Mouse (Mus musculus): ENCODE data around the gene Twist2.

The Twist2 gene

DNA sequence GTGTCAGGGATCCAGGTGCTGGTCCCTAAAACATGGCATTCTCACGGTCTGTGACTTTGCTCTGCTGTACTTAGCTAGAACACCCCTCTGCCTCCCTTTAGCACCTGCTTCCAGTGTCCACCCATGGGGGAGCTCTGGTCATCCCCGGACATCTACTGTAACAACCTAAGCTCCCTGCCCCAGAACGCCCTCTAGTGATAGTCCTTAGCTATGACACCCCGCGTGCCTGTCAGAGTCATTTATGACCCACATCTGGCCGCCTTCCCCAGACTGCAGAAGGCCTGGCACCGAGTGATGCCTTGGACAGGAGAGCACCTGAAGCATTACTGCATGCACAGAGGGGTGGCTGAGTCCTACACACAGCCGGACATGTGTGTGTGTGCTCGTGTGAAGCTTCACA lies 18.0 kb downstream of the Twist2 start:
- DNase-seq (ENCODE audit: low spot score), result no peak

DNA sequence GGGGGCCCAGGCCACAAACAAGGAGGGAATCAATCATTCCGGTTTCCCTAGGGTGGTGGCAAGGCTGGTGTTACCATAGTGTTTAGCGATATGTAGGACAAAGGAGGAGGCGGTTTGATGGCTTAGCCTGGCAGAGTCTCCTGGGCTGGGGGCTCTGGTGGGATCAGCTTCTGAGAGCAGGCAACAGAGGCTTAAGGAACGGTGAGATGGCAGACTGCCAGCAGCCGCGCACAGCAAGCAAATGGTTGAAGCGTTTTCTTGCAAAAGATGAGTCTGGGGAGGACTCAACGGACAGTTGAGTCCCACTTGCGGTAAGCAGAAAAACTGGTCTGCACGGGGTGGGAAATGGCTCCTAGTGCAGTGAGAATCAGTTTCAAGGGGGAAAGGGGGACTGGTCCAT lies 19.3 kb downstream of the Twist2 start:
- DNase-seq (ENCODE audit: low spot score), result no peak

DNA sequence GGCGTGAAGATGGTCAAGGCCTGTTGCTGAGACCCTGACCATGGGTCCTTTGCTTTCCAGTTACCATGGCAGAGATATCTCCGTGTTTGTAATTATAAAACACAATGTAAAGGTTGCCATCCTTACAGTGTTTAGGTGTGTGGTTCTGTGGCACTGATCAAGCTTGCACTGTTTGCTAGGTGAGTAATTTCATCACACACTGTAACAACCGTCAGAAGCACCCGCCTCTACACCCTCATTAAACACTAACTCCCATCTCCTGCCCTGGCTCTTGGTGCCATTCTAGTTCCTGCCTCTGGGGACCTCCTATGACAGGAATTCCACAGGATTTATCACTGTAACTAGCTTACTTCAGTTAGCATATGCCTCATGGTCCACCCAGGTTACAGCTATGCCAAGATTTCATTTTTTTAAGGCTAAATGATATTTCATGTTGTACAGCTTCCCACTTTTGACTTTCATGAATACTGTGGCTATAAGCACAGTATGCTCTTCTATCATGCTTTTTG lies 21.1 kb downstream of the Twist2 start:
- no peak for DNase-seq (ENCODE audit: low spot score)

DNA sequence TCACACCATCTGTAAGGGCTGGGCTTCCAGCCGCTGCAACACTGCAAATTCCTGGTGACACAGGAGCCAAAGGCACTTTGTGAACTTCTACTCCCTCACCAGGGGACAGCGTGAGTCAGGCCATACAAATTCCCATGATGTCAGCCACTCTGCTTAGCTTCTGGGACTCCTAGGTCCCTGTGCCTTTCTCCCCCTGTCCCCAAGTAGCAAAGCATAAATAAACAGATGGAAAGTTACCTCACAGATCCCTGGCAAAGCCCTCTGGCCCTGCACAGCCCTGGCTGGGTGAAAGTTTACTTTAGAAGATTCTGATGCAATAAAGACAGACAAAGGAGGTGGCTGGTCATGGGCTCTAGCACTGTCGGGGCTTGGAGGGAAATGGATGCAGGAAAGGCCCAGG lies 22.3 kb downstream of the Twist2 start:
- no peak for DNase-seq (ENCODE audit: low spot score)

DNA sequence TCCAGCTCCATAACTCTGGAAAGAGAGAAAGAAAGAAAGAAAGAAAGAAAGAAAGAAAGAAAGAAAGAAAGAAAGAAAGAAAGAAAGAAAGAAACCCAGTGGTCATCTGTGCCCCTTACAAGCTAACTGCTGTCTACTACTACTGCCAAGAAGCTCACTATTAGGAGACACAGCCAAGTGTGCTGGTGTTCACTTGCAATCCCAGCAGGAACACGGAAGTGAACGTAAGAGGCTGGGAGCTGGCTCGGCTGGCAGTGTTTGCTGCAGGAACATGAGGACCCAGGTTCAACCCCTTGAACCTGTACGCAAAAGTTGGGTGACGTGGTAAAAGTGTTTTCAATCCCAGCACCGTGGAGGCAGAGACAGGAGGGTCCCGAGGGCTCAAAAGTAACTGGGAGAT lies 22.7 kb downstream of the Twist2 start:
- DNase-seq (ENCODE audit: low spot score), result no peak

DNA sequence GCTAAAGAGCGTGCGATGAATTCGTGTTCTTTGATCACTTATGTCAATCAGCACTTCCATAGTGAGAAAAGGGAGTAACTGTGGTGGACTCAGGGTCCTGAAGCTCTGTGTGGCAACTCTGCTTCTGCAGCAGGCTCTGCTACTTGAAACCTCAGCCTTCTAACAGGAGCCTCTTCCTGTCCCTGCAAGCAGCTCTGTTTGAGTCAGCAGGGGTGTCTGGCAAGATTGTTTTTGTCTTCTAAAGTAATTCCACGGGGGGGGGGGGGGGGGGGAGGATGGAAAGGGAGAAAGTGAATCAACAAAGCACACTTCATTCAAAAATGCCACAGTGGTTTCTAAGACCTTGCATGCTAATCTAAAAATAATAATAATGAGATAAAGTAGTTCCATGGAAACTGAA lies 24.0 kb downstream of the Twist2 start:
- DNase-seq (ENCODE audit: low spot score), result no peak

DNA sequence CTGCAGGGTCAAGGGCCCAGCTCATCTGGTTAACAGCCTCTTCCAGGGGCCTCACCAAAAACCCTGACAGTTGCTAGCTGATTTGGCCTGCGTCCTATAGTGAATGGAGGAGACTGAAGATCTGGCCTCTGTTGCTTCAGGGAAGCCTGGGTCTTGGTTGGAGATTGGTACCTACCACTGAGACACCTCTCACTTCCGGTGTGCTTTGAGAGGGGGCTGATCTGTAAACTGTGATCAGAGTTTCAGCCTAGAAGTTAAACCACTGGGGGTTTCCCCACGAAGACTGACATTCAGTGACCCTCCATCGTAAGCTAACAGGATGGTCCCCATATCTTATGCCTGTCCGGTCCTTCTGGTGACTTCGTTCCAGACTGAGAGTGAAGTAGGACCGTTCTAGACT lies 30.7 kb downstream of the Twist2 start:
- DNase-seq (ENCODE audit: low spot score), result no peak

DNA sequence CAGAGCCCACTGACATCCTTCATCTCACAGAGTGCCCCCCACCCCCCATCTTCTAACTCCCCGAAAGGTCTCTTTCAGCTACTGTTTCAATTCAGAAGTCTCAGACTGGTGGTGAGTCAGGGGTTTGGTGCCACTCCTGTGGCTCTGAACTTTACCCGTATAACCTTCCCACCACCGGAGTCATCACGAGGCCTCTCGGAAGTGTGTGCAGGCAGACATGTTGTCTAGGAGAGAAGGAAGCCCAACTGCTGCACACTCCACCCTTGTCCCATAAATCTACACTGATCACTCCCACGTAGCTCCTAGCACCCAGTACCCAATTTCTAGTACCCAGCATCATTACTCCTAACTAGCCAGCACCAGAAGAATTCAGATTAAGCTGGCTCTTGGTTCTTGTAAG lies 38.3 kb downstream of the Twist2 start:
- no peak for DNase-seq (ENCODE audit: low spot score)

DNA sequence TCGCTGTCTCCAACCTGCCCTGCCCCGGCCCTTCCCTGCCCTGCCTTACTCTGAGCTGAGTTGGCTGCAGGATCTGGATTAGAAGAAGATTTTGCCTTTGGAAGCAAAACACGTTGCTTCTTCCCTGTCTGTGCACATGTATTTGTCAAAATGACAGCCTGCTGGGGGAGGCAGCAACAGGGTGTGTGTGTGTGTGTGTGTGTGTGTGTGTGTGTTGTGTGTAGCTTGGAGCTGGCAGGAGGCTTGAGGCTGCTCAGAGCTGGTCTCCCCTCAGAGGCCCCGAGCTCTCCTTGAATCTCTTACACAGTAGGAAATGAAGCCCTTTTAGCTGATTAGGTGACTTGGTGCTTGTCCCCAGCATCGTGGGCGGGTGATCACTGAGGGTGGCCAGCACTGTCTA lies 38.7 kb downstream of the Twist2 start:
- DNase-seq (ENCODE audit: low spot score), result no peak

DNA sequence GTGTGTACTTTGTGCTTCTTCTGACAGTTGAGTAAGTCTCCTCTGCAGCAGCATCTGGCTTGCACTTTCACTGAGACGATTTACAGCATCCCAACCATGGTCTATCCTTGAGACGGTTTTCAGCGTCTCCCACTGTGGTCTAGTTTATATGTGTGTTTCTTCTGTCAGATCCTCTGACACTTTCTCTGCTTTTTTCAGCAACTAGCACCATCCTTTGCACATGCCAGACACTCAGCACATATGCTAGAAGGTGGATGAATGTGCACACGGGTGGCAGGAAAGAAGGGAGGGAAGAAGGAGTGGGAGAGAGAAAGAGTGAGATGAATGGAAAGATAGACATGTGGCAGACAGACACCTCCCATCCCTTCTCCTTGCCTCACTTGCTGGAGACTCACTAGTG lies 43.0 kb downstream of the Twist2 start:
- DNase-seq (ENCODE audit: low spot score), result no peak

DNA sequence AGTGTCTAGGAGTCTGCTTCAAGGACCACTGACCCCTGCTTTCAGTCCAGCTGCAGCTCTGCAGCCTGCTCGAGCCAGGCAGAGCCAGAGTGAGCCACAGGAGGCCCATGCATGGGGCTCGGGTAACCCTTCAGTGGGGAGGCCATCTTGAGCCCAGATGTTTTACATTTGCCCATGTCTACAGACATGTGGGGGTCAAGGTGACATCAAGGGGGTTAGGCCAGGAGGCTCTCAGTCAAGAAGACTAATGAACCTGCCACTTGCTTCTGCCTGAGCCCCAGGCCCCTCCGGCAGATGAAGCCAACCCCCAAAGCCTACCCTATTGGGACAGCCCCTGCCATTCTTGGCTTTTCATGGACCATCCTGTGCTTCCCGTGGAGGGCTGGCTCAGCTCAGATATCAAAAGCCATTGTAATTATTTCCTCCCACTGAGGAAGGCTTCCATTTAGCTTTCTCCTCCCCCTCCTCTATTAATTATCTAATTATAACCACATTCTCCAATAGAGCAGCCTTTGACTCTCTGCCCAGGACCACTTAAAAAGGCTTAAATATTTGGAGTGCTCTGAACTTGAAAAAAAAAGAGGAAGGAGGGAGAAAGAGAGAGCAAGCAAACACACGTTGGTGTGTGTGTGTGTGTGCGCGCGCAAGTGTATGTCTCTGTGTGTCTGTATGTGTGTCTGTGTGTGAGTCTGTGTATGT lies 43.6 kb downstream of the Twist2 start:
- DNase-seq (ENCODE audit: low spot score), result no peak

DNA sequence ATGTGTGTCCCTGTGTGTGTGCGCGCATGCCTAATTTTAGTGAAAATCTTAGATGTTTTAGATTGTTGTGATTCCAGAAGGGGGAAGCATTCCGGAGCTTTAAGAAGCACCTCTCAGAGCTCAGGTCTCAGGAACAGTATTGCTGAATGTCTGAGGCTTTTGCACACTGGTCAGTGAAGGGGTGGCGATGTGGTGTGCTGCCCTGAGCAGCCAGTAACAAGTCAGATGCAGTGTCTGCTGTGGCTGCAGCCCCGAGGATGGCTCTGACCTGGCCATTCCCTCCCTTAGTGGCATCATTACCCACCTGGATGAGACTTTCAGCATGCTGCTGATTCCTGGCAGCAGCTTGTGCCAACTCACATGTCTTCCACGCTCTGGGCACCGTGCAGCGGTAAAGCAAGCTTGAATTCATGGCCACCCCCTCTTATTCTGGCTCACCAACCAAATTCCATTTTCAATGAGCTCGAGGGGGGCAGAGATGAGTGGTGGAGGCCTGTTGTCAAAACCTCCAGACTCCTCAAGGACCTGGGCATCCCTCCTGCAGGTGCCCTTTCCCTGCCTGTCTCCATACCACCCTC lies 44.2 kb downstream of the Twist2 start:
- DNase-seq (ENCODE audit: low spot score), result no peak

DNA sequence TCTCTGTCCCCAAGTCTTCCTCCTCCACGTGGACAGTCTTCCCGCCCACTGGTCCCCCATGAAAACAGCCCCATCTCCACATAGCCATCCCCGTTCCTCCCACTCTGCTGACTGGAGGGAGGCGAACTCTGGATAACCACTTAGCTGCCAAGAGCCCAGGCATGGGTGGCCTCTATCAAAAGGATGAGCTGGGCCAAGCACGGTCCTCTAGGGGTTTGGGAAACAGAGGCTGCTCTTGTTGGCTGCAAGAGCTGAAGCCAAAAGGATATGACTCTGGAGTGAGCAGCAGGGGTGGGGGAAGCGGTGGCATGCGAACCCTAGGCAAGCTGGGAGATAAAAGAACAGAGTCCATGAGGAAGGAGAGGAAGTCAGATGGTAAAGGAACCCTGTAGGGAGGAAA lies 50.0 kb downstream of the Twist2 start:
- no peak for DNase-seq (ENCODE audit: low spot score)

DNA sequence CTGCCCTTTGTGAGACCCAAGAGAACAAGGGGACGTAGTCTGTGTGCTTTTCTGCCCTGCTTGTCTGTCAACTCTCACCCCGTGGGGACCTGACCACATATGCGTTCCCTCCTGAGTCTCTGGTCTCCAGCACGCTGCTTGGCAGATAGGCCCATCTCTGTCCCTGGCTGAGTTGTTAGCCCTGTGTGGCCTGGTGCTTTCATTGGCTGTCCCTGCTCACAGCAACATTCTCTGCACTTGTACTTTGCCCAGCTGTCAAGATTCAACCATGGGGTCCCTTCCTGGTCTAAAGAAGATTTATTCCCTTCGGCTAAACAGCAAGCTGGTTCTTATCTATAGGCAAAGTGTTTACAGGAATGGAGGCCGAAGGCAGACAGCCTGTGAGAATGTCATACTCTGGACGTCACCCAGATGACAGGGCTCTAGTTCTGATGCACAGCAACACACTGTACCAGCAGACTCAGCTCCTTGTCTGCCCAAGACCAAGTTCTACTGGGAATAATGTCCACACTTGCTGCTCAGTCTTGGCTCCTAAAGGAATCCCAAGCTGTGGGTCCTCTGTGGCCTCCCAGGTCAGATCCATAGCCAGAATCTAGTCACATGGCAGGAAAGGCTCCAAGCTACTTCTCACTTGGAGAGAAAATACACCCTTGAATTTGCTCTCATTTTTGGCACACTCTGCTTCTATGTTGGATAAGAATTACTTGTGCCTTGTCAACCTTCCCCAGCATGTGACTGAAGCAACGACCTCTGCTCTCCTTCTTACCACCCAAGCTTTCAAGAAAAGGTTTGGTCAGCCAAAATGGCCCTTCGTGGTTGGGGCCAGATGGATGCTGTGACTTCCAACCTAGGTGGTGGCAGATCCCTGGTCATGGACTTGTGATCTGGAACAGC lies 55.8 kb downstream of the Twist2 start:
- no peak for DNase-seq (ENCODE audit: low spot score)

DNA sequence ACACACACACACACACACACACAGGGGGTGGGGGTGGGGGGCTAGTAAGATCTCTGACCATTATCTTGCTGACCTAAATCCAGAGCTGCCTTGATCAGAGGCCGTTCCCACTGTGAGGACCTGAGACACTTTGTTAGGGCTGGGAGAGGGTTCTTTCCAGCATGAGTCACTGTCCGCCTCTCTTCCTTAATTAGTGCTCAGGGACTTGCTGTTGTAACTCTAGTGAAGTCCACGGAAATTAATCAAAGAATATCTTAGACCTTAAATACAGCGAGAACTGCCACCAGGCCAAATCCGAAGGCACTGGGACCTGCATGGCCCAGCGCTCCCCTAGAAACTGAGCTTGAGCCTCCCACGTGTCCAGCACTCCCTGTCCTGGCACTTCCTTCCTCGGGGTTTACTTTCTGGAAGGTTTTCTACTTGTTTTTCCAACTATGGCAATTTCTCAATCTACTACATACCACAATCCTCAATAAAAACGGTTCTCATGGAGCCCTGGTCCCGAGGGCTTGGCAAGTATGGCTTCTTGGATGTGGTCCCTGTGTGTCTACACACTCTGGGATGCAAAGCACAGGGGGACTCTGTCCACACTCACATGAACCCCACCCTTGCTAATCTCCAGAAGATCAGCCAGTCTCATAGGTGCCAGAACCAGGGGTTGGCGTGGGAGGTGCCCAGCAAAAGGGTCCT lies 57.0 kb downstream of the Twist2 start:
- DNase-seq (ENCODE audit: low spot score), result no peak

DNA sequence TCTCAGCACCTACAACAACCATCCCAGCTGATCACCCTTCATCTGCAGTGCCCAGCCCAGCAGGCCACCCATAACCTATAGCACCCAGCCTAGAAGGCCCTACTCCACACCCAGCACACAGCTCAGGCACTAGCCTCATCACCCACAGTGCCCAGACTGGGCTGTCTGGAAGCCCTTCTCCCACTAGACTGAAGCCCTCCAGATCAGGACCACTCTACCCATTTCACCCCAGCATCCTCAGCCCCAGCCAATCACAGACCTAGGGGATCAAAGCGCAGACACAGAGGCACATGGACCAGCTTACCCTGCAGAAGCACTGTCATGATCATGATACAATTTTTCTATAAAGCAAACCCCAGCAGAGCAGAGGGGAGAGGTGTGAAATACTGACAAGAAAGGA lies 57.6 kb downstream of the Twist2 start:
- no peak for DNase-seq (ENCODE audit: low spot score)

DNA sequence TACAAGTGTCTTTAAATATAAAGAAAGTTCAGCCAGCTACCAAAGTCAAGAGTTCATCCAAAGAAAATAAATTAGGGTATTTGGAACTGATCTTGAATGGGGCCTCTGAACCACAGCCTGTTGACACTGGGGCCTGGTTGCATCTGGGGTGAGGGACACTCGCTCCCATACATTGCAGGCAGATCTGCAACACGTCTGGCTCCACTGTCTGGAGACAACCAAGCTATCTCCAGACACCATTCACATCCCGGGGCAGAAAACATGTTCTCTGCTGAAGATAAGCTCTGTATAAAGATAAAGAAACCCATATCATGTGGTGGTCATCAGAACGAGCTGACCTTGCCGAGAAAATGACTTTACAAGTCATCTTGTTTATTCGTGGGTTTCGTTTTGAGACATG lies 60.2 kb downstream of the Twist2 start:
- peak; percentile 23 for DNase-seq (ENCODE audit: low spot score)

DNA sequence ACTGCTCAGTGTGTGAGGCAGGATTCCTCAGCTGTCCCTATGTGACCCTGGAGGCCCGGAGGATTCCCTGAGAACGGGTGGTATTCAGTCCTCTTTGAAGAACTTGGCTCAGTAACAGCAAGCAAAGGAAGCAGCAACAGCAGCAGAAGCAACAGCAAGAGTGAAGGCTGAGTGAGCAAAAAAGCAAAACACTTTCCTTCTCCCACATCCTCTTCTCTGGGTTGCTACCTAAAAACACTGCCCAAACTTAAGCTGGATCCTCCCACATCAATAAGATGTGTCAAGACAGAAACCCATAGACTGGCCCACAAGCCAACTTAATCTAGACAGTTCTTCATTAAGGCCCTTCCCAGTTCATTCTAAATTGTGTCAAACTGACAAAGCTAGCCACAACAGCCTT lies 64.7 kb downstream of the Twist2 start:
- no peak for DNase-seq (ENCODE audit: low spot score)

DNA sequence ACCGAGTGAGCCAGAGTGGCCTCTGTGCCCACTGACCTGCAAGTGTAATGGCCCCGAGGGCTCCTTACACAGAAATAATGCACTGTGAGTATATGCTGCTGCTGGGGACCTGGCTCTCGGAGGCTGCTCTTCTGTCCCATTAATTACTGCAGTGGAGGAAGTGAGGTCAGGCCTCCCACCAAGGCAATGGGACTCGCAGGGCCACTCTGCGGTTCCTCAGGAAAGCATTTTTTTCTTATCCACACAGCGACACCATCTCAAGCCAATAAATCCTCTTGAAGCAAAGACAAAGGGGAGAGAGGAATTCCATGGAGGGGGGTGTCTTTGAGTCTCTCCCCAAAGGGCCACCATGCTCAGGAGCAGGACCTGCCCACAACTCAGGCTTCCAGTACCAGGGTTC lies 69.8 kb downstream of the Twist2 start:
- DNase-seq (ENCODE audit: low spot score), result no peak

DNA sequence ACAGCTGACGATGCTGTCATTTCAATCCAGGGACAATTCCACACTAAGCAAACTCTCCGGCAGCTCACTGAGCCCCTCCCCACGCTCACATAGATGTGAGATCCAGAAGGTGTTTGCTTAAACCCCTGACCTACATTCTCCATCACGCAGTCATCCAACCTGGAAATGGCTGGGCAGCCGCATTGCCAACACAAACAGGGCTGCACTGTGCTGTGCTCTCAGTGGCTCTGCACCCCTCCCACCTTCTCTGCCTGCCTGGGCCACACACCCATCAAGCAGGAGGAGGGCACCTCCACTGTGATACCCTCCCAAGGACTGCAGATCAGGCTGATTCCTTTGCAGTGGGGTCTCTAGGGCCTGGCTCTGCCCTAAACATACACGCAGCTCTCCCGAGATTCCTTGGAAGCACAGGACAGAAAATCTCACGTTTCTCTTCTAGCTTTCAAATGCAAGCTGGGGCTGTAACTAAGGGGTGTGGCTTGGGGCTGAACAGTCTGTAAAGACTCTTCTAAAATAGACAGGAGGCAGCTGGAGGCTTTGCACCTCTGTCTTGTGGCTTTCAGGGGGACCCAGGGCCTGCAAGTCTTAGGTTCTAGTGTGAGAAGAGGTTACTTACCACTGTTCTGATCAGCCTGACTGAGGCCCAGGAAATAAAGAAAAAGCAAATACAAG lies 71.3 kb downstream of the Twist2 start:
- no peak for DNase-seq (ENCODE audit: low spot score)

DNA sequence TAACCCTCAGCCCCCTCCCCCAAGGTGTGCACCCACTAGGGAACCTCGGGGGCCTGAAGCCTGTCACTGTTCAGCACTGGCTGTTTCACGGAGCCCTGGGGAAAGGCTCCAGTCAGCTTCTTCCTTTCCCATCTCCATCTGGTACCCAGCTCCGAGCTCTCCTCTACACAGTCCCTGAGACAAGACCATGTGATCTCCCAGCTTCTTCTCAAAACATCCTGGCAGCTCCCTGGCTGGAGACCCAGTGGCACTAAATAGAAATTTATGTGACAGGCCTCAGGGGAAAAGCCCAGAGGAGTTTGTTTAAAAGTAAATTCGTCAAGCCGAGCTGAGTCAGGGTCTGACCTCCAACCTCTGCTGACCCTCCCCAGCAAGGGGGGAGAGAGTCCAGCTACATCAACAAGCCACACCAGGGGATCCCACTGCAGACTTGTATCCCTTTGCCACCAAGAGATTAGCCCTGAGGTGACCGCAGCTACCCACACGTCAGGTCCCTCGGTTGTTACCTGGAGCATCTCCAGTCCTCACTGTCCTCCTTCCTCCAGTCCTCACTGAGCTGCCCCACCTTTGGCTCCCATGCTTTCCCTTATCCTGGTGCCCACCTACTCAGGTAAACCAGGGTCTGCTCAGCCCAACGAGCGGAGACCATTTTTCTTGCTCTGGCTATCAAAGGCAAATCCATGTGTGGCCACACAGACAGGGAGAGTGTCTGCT lies 72.5 kb downstream of the Twist2 start:
- no peak for DNase-seq (ENCODE audit: low spot score)

Measured in ovary, adult 18-20 months (tissue).